Mouse (Mus musculus): ENCODE measurements at regions not wholly inside any gene's neighbourhood (a gene's known extent, or its start where the extent isn't known, plus 50 kb on each side); places are given as distances from the start of the nearest gene placed in this dataset.

DNA sequence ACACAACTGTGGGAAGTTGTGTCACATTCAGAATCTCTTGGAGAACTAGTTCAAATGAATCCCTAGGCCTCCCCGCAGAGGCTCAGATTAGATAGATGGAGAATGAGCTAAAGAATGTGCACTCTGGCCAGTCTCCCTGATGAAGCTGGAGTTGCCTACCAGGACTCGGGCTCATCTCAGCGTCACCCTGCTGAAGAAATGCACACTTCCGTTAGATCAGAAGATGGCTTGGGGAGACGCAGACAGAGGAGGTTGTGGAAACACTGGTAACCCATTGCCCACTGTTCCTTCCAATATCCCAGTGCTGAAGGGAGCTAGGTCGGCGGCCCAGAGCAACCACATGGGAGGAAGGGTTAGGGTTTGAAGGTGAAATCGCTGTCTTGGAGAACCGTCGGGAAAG, 77.7 kb upstream of the Armc2 start:
- DNase-seq (ENCODE audit: low spot score in 2 of 2), result no peak
- intact Hi-C loops (cut with DNase I), result no loop called here

DNA sequence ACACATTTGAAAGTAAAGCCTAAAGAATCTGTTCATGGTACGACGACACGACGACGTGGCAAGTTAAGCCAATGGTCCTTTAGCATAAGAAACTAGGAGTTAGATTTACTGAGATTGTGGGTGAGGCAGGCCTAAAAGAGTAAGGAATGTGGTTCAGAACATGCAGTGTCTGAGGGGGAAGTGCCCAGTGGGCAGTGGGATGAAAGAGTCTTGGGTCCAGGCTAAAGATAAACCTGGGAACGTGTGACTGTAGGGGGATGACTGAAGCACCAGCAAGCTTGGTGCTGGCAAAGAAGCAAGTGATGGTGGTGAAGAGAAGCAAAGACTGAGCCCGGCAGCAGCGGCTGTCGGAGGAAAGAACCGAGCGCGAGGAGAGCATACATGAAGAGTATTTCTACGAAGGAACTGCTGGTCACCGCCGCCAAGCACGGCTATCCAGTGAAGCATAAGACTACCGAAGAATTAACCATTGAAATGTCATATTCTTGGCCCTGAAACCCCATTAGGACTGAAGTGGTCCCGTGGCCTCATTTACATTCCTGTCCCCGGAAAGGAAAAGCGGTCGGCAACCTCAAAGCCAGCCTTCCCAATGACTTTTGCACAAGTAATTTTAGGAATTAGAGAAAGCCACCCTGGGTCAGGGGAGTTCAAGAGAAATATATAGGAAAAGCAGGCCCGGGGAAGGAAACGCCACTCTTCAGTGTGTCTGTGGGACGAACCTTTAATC, 76.2 kb upstream of the Armc2 start:
- peak in 1 of 2 experiments; percentile 23 for DNase-seq (ENCODE audit: low spot score in 2 of 2)
- intact Hi-C loops (cut with DNase I), result no loop called here

DNA sequence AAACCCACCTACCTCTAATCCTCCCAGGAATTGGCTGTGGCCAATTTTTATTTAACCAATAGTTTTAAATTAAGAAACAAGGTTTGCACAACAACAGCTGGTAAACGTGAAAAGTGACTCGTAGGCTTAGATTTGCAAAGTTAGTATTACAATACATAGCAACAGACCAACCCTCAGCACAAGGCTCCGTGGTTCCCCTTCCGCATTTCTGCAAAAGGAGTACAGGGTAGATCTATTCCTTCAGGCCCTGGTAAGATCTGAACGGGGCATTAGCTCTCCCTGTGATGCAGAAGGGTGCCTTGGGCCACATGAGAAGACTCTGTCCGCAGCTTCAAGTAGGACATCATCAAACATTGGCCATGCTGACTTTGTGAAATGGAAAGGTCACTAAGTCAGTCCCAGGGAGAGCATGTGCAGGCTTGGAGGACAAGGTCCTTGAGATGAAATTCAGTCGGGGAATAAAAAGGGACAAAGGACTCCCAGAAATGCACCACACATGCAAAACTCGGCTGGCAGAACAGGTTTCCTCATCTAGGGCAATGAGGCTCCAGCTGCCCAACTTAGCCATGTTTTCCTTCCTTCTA, 75.0 kb upstream of the Armc2 start:
- no peak for DNase-seq (ENCODE audit: low spot score in 2 of 2)
- intact Hi-C loops (cut with DNase I), result no loop called here

DNA sequence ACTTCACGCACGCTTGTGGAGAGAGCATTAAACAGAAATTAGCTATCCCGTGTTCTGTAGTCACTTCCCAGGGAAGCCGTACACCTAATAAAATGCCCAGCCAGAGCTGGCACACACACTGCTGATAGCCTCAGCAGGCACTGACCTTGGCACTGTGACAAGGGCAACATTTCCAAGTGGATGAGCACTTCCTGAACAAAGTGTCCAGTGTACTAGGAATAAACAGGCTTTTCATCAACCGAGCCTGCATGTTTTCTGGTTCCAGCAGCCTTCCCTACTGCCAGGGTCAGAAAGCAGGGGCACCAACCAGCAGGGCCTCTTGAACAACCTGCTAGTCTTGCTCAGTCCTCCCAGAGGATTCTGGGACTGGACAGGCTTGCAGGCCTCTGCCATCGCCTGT, 74.3 kb upstream of the Armc2 start:
- DNase-seq (ENCODE audit: low spot score in 2 of 2), result peak; percentile 14 to 38
- intact Hi-C loops (cut with DNase I), result no loop called here

DNA sequence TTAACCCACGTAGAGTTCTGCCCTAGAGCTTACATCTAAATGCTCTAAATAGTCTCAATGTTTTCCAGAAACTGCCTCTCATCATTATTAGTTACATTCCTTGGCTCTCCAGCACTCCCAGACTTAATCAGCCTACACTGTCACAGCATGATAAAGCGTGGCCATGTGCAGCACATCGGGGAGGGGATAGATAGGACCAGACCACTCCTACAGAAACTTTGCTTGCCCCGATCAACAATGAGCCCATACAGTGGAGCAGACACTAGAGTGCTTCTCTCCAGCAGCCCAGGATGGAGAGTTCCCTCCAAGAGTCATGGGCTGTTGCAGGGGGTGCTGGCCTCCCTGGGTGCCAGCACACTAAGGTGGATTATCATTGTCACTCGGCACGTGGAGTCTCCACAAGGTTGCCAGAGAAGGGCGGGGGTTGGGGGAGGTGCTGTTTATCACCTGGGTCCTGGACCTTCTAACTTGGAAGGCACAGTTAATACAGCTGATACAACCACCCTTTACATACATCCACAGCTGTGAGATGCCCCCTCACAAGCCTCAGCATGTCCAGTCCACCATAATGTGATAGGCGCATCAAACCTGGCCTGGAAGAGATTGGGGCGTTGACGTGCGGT, 73.4 kb upstream of the Armc2 start:
- no peak for DNase-seq (ENCODE audit: low spot score in 2 of 2)
- intact Hi-C loops (cut with DNase I), result no loop called here

DNA sequence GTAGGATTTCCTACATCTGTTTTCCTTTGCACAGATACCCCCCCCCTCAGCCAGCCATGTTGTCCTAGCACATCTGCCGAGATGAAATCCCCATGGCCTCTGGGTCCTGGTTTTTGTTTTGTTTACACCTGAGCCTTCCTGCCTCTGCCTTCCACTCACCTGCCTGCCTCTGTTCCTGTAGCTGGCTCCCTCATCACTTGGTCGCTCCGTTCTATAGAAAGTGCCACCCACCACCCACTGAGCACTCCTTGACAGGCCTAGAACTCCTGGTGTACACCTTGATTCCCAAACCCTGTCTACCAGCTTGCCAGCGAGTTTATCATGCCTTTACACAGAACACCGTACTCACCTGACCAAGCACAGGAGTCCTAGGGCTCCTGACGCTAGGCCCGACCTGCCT, 72.6 kb upstream of the Armc2 start:
- no peak for DNase-seq (ENCODE audit: low spot score in 2 of 2)
- intact Hi-C loops (cut with DNase I), result no loop called here

DNA sequence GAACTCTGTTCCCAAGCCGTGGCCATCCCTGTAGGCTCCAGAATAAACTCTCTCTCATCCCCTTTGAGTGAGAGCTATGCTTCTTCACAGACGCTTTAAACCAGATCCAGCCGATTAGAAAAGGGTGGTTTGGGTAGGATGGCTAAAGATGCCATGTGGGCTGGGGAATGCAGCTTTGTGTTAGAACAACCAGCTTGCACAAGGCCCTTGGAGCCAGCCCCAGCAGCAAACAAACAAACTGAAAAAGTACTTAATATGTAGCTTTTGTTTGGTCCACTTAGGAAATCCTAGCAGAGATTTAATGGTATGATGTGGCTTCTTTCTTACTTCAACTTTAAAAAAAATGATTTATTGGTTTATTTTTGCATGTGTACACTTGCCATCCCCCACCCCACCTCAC, 71.9 kb upstream of the Armc2 start:
- no peak for DNase-seq (ENCODE audit: low spot score in 2 of 2)
- intact Hi-C loops (cut with DNase I), result no loop called here

DNA sequence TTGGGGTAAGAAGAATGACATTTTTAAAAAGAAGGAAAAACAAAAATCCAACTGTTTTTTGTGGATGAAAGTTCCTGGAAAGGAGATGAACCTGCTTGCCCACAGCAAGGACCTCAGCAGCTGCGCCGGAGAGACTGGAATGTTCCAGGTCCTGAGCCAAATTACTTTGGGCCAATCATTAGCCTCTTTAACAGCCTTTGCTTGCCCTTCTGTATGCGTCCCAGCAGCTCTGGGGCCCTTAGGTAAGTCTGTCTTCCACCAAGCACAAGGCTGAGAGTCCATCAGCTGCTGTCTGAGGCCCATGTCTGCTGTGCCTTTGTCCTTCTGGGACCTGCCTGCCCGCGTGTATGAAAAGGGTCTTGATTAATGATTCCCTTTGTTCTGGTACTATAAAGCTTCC, 71.4 kb upstream of the Armc2 start:
- DNase-seq (ENCODE audit: low spot score in 2 of 2), result peak; percentile 3 to 24
- intact Hi-C loops (cut with DNase I), result loop anchor here (5.0 kb wide), 1 partner anchor 68 kb away; no protein-coding TSS in a partner anchor

DNA sequence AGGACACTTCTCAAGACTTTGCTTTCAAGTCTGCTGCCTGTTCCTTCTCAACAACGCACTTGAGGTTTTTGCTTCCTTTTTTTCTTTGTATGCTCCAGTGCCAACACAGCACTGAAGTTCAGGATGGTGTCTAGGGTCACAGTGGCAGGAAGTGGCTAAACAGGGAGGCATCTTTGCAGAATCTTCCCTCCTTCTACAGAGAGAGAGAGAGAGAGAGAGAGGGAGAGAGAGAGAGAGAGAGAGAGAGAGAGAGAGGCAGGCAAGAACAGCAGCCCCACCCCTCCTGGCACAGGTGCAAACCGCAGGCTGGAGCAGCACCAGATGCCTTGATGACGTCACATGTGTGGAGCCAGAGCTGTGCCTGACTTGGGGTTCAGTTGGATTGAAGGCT, 71.0 kb upstream of the Armc2 start:
- intact Hi-C loops (cut with DNase I), result loop anchor here (5.0 kb wide), 1 partner anchor 68 kb away; no protein-coding TSS in a partner anchor
- DNase-seq (ENCODE audit: low spot score in 2 of 2), result peak; percentile 24 to 46

DNA sequence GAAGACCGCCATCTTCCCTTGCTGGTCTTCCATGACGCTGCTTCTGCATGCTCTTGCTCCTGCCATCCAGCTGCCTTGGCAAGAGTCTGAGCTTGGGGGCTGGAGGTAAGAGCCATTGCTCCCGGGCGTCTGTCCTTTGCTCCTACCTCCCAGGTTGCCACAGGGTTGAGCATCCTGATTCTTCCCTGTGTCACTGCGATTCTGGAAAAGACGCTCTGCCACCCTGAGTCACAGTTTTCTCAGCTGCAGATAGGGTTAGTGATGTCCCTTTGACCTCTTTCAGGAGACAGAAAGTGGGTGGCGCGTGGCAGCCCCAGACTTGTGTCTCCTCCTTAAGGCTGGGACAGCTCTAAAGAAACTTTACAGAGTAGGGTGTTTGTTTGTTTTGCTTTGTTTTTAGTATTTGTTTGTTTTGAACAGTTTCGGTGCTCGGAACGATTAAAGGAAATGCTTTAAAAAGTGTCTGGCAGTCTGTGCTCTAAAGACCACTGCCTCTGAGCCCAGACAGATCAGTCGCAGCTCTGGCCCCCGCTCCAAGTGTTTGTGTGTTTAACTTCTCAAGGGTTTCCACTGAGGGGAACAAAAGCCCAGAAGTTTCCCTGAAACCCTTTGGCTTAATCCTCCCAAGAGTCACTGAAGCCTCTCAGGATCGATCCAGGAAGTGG, 70.5 kb upstream of the Armc2 start:
- no peak for DNase-seq (ENCODE audit: low spot score in 2 of 2)
- intact Hi-C loops (cut with DNase I), result loop anchor here (5.0 kb wide), 1 partner anchor 69 kb away; no protein-coding TSS in a partner anchor

DNA sequence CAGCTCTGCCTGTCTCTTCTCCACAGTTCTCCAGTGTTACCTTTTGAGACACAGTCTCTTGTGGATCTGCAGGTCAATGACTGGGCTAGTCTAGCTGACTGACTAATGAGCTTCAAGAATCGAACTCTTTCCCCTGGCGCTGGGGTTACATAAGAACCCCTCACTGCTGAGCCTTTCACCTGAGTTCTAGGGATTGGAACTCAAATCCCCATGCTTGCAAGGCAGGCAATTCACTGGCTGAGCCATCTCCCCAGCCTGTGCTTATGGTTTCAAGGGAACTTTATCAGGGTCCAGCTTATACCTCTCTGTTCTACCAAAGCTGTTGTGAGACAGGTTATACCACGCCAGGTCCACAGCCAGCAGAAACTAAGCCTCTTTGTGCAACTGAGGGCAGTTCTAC, 69.7 kb upstream of the Armc2 start:
- intact Hi-C loops (cut with DNase I), result loop anchor here (5.0 kb wide), 1 partner anchor 69 kb away; no protein-coding TSS in a partner anchor
- DNase-seq (ENCODE audit: low spot score in 2 of 2), result no peak

DNA sequence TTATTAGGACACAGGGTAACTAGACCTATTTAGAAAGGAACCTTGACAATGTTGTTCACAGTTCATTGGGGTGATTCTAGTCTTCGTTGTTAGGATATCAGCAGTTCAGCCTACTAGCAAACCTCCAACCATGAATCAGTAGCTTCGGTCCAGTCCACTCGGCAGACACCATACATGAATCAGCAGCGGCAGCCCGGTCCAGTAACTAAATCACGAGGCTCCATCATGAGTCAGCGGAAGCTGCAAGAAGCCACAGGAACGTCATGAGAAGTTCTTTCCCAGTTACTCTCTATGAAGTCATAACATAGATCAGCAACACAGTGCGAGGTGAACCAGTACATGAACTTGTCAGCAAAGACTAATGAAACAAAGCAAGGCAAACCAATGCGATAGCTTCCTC, 68.4 kb upstream of the Armc2 start:
- intact Hi-C loops (cut with DNase I), result loop anchor here (5.0 kb wide), 1 partner anchor 71 kb away; no protein-coding TSS in a partner anchor
- DNase-seq (ENCODE audit: low spot score in 2 of 2), result no peak

DNA sequence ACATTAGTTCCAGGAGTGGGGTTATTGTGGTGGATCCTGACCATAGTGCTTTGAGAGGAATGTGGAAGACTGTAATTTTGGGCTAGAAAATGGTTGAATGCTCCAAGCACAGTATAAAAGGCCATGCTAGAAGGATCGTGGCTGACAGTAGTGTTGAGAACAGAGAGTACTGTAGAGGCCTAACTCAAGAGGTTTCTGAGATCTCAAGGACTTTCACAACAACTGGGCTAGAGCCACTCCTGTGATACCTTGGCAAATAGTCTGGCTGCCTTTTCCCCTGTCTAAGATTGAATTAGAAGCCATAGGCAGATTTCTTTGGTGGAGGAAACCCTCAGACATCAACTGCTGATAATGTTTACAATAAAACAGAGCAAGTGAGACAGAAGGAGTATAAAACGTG, 67.1 kb upstream of the Armc2 start:
- intact Hi-C loops (cut with DNase I), result loop anchor here (5.0 kb wide), 1 partner anchor 72 kb away; no protein-coding TSS in a partner anchor
- no peak for DNase-seq (ENCODE audit: low spot score in 2 of 2)

DNA sequence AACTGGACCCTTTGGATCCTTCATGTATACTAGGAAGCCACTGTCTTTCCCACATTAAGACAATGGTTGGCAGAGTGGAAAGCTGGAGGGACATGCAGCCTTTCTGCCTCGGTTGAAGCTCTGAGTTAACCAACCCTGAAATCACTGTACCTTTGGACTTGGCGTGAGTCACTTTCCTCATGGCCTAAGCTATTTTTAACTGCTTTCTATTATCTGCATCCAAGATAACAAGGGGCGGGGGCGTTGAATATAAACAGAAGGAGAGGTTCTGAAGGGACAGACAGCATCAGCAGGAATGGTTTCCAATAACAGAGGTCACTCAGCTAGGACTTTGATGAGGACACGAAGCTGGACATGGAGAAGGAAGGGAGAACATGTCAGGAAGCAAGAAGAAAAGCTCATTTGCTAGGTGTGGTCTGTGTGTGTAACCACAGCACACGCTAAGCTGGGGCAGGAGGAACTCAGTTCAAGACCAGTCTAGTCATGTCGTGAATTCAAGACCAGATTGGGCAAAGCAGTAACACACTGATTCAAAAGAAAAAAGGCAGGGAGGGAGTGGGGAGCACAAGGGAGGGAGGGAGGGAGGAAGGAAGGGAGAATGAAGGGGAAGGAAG, 64.1 kb upstream of the Armc2 start:
- intact Hi-C loops (cut with DNase I), result no loop called here
- no peak for DNase-seq (ENCODE audit: low spot score in 2 of 2)

DNA sequence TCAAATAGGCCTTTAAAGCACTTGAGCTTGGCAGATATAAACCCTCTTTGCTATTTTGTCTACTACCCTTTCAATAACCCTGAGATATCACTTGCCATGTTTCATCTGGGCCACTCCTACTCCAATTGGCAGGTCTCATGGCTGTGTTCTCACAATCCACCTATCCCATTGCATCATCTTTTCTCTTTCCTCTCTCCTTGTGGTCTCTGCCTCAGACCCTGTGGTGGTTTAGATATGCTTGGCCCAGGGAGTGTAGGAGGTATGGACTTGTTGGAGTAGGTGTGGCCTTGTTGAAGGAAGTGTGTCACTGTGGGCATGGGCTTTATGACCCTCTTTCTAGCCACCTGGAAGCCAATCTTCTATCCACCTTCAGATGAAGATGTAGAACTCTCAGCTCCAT, 61.5 kb upstream of the Armc2 start:
- intact Hi-C loops (cut with DNase I), result no loop called here

DNA sequence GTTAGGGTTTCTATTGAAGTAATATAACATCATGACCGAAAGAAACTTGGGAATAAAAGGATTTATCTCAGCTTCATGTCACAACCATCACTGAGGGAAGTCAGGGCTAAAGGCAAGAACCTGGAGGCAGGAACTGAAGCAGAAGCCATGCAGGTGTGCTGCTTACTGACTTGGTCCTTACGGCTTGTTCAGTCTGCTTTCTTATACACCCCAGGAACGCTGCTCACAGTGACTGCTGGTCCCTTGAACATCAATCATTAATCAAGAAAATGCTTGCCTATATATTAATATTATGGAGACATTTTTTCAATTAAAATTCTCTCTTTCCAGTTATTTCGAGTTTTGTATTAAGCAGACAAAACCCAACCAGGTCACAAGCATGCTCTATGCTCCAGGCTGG, 58.5 kb upstream of the Armc2 start:
- no peak for DNase-seq (ENCODE audit: low spot score in 2 of 2)

More for the DNA sequence above, 61.5 kb upstream of the Armc2 start:
- no peak for DNase-seq (ENCODE audit: low spot score in 2 of 2)

DNA sequence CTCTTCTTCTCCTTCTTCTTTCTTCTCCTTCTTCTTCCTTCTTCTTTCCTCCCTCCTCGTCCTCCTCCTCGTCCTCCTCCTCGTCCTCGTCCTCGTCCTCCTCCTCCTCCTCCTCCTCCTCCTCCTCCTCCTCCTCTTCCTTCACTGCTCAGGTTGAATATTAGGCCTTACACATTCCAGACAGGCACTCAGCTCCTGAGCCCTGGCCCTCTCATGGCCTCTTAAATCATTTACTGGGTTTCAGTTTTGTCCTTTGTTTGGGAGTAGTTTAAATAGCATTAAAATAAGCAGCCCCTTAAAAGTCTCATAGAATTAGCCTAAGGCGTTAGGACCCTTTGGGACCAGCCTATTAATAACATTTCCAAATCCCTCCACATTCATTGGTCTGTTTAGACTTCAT, 57.3 kb upstream of the Armc2 start:
- no peak for DNase-seq (ENCODE audit: low spot score in 2 of 2)
- intact Hi-C loops (cut with DNase I), result no loop called here

More for the DNA sequence above, 58.5 kb upstream of the Armc2 start:
- intact Hi-C loops (cut with DNase I), result no loop called here

DNA sequence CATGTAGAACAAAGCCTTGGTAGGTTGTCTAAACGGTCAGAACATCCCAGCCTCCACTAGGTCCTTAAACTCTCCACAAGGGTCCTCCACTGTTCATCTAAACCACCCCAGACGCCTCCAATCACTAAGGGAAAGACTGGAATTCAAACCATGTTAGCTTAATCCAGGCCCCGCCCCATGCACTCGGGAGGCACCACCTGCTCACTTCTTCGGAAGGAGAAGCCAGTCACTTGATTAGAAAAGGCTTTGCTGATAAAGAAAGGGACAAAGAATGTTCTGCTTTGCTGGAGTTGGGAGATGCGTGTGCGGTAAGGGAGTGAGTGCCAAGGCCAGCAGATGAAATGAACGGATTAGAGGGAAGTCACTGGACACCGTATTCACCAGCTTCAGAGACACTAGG, 54.5 kb upstream of the Armc2 start:
- intact Hi-C loops (cut with DNase I), result no loop called here
- DNase-seq (ENCODE audit: low spot score in 2 of 2), result no peak

DNA sequence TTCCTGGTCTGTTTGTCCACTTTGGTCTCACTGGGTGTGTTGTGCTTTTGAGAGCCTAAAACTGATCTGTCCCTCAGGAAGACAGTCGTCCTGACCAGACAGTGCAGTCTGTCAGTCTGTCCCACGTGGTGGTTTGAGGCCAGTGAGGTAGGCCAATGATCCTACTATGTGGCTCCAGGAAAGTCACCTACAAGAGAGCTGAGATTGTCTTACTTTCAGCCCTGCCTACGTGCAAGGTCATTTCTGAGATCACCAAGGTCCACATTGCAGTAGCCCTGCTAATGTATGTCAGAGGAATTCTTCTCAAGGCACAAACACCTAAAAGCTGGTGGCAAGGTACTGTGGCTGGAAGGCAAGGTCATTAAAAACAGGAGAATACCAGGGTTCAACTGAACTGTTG, 53.9 kb upstream of the Armc2 start:
- no peak for DNase-seq (ENCODE audit: low spot score in 2 of 2)
- intact Hi-C loops (cut with DNase I), result no loop called here

DNA sequence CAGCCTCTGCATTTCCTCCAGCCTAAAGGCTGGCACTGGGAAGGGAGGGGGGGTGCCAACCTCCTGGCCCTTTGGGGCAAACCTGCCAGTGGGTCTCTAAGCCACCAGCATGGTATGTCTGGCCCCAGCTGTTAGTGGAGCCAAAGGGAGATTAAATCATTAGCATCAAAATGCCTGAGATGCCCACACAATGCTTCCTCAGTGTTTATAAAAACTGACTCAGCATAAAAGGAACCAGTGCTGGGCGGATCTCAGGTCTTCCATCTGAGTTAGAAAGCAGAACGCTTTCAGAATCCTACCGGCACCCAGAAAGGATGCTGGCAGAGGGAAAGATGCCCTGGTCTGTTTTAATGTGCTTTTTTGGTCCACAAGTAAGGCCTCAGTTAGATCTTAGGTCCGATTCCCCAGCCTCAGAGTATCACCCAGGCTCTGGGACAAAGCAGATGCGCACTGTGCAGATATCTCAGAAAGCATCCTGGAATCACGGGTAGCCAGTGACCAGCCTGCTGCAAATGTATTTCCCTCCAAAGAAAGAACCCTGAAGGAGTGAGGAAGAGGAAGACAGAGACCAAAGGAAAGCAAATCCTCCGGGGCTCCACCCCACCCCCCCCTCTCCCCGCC, 53.3 kb upstream of the Armc2 start:
- intact Hi-C loops (cut with DNase I), result no loop called here
- DNase-seq (ENCODE audit: low spot score in 2 of 2), result no peak

Measured in left cerebral cortex, postnatal 25 days (tissue).